Mouse (Mus musculus) spleen, postnatal 10 days (tissue): ENCODE data around the gene Fam118b.
A peak's percentile ranks its signal among the peaks of the same experiment; 100 is the strongest.

ENCODE experiments used
- DNase-seq, 2 experiments: peaks; one replicate each; pipeline ENCODE4 v3.0.0; 2021 to 2022; ENCODE audit warnings: low spot score in 2 of 2

The Fam118b gene

DNA sequence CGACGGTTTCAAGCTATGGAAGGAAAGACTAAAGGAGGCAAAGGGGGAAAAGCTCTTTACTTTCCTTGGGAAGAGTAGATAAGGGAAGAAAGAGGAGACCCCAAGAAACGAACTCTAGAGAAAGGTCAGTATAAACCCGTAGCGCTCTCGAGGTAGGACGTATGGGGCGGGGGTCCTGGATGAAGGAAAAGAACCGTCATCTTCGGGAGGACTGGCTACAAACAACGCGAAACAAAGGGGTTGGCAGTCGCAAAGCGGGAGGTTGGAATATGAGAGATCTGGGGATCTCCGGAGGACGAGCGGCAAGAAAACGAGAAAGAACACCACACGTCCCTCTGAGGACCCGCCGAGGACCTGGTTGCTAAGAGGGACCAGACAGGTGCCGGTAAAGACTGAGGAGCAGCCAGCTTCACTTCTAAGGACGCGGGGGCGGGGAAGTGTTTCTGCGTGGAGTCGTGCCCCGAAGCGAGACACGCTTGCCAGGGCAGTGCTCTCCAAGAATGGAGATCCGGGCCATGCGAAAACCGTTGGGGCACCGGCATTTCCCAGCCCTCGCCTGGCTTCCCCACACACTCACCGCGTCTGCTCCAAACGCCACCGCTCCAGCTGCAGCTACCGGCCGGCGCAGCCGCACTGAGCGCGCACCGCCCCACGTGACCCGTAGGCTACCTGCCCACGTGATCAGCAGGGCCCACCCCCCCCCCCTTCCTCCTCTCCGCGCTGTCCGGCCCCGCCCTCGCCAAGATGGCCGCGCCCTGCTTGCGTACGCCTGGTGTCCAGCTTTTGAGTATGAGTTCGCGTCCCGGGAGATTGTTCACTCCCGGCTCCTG lies at the start of gene Fam118b, which contains the start of gene Rpusd4:
Fam118b (minus strand) TSS at position 660 of the 830 bp plus-strand sequence.
Rpusd4 (plus strand) TSS at position 720 of the 830 bp plus-strand sequence.
- peak; percentile 84 to 95 for DNase-seq

DNA sequence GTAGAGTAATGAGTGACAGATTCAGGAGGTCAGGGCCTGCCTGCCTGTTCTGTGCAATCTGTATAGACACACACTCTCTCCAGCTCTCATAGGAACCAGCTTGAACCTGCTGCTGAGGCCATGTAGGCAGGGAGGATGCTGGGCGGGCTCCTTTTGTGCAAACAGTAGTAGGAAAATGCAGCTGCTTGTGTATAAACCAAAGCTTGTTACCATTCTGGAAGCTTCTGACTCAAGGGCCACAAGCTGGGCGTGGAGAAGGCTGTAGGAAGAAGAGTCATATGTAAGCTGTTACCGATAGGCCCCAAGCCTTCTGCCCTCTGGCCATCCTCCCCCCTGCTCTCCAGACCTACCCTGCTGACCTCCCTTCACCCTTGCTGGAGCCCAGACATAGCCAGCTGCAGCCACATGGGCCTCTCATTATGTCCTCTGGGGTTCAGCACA lies 49.2 kb upstream of the Fam118b start:
- no peak for DNase-seq

DNA sequence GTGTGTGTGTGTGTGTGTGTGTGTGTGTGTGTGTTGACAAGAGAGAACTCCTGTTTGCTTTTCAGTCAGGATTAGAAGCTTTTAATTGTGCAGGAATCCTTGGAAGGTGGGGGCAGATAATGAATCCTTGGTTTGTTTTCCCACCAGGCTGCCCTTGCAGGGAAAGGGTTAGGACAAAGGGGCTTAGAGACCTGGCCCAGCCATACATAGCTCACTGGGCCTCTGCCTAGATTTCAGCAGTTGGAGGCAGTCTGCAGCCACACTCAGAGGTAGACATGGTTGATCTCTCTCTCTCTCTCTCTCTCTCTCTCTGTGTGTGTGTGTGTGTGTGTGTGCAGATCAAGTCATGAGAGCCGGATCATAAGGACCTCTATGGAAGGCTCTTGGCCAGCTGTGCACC lies 46.6 kb upstream of the Fam118b start:
- DNase-seq, result no peak

DNA sequence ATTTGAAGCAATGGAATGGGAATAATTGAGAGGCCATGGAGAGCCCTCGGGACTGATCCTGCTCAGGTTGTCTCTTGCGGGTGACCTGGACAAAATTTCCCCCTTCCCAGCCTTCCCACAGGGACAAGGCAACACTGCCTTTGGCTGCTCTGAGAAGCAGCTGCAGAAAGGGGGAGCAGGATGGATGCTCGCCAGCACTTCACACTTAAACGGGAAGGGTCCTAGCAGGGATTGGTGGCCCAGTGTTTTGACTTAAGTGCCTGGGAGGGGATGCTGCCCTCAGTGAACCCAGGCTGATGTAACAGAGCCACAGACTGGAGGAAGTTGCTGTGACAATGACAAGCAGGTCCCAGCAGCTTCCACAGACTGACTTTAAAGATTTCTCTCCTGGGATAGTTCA lies 46.0 kb upstream of the Fam118b start:
- DNase-seq, result no peak

DNA sequence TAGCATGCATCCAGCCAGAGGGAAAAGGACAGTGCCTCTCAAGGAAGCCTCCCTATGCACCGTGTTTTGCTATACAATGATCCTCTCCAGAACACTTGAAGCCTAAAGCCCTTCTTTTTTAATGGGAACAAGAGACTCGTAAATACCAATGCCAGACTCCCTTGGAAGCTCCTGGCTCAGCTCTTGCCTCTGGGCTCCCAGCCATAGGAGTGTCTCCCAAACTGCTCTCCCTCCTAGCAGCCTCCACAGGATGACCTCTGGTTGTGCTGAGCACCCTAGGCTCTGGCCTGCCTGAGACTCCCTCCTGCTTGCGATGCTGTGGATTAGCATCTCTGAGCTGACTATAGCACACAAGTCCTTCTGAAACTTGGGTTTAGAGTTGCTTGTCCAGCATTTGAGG lies 44.9 kb upstream of the Fam118b start:
- no peak for DNase-seq

GRCm38 (mm10) chr9:35310377-35310776 lies 42.8 kb upstream of the Fam118b start:
- no peak for DNase-seq

DNA sequence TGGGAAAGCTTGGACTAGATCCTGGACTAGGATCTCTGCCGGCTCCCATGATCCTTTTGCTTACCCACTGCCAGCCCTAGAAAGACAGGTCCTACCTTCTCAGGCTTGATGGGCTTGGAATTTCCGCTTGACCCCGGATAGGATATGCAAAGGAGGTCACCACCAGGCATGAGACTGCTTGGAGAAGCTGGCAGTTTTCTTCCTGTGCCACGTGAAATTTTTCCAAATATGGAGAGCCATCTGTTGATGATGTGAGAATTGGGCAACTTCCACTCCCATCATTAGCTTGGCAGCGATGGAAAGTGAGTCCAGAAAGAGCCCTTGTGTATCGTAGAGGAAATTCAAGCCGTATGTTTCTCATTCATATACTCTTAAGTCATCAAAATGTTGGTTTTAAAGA lies 39.9 kb upstream of the Fam118b start:
- DNase-seq, result no peak

DNA sequence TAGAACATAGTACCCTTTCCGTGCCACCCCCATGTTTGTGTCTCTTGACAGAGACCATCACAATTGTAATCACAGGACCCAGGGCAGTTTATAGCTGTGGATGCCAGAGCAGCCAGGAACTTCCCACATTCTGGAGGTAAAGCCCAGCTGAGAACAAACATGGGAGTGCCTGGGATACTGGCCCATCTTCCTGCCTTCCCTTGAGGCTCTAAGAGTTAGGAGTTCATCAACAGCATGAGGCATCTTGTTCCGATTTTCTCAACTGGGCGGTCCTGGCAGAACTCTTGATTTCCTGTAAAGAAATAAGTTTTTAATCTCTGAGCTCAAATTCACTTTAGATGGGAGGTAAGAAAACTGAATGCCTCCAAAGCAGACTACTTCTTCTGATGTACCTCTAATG lies 34.6 kb upstream of the Fam118b start:
- no peak for DNase-seq

GRCm38 (mm10) chr9:35297791-35298190 lies 30.2 kb upstream of the Fam118b start:
- DNase-seq, result no peak

GRCm38 (mm10) chr9:35293465-35293864 lies 25.9 kb upstream of the Fam118b start:
- DNase-seq, result no peak

DNA sequence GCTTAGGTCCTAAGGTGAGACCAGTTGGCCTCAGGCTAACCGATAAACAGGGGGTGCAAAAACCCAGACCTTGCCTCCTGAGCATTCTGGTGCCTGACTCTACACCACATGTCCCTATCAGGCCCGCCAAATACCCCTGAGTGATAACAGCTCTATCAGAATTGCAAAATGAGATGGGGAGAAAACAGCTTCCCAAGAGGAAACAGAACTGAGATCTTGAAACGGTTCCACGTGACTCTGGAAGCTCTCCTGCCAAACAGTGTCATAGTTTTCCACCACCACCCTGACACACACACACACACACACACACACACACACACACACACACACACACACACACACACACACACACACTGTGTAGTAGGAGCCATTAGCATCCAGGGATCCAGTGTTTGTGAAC lies 23.3 kb upstream of the Fam118b start:
- no peak for DNase-seq

- DNase-seq, result no peak
Observed at GRCm38 (mm10) chr9:35290417-35290816, 22.8 kb upstream of the Fam118b start.

DNA sequence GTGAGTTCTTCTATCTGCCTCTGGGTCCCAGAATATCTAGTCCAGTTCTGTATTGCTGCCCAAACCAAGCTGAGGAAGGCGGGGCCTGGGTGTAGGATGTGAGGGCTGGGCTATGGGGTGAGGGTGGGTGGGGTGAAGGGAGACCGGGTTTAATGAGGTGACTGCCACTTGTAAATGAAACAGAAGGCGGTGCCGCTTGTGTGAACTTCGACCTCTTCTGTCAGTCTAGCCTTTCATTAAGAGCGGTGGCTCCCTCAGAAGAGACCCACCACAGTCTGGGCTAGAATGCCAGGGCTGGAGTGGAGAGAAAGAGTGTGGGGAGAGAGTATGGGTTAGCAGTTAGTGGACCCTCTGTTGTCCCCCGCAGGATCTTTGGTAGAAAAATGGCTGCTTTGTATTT lies 22.4 kb upstream of the Fam118b start:
- DNase-seq, result no peak

GRCm38 (mm10) chr9:35286351-35286750 lies 18.7 kb upstream of the Fam118b start:
- no peak for DNase-seq

DNA sequence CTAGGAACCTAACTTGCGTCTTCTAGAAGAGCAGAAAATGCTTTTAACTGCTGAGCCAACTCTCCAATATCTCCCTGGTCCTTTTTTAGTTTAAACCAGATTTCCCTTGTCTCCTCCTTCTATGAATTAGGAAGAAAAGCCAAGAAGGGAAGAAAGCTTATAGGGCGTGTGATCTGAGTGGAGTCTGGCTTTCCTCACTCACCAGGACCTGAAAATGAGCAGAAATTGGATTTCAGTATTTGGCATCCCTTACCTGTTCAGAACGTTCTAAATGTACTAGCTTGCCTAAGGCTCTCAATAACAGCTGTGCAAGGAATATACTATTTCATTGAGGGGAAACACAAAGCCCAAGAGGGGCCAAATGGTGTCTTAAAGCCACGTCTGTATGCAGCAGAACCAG lies 16.7 kb upstream of the Fam118b start:
- no peak for DNase-seq

DNA sequence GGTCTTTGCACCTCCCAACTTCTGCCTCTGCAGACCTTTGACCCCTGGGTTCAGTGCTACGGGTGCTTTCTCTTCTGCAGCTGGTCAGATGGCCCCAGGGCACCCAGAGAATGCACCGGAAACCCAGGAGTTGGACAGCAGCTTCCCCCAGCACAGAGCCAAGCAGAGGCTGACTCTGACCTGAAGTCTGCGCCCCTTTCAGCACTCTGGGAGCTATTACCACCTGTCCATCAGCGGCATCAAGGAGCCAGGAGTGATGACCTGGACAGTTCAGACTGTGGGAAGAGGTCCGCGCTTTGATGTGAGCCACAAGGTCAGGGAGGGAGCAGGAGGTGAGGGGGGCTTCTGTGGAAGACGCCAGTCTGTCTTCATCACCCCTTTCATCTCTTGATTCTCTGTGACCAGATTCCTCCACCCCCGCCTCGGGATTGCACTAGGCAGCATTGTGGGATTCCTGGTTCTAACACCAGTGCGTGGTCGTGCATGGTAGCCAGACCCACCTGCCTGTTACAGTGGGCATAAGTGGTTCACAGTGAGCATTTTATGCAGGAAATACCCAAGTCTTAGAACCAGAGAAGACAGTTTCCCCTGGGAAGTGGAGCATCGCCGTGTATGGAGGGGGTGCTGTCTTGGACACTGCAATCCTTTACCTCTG lies 15.9 kb upstream of the Fam118b start:
- no peak for DNase-seq

DNA sequence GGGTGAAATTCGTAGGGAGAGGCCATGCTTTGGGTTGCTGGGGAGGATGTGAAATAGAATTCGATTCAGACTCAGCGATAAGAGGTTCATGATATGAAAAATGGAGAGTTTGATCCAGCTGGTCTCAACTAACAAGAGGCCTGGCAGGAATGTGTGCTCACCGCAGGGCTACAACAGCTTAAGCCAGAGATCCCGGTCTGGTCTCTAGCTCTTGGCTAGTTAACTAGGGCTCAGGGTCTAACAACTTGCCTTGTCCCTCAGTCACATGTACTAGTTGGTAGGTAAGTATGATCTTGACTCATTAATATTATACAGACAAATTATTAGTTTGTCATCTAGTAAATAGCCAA lies 15.2 kb upstream of the Fam118b start:
- DNase-seq, result no peak

DNA sequence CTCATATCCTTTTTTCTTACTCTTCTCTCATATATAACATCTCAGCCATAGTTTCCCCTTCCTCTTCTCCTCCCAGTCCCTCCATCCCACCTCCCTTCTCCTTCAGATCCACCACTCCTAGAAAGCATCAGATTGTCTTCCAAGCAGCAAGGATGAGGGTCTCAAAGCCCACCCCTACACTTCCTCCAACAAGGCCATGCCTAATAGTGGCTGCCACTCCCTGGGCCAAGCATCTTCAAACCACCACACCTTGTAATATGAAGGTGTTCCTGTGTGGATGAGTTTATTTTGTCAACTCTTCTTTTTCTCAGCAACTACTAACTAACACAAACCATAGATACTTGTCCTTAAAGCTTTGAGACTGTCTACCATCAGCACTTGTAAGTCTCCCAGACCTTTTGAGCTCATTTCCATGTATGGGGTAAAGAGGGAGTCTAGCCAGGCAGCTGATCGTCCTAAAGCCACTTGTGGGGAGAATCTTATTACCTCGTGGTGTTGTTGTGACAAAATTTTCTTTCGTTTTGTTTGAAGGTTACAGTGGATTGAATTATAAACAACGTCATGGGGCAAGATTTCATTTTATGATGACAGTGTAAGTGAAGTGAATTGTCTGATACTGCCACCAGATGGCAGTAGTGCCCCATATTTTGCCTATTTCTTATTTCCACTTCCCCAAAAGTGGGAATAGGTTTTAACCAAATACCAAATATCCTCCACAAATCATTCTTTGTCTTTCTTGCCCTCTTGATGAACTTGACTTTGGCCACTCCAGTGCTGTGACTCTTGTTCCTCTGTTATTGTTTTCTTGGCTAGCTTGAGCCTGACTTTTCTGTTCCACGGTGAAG lies 14.6 kb upstream of the Fam118b start:
- peak; percentile 15 to 58 for DNase-seq

GRCm38 (mm10) chr9:35278451-35278850 lies 10.8 kb upstream of the Fam118b start:
- DNase-seq, result no peak

DNA sequence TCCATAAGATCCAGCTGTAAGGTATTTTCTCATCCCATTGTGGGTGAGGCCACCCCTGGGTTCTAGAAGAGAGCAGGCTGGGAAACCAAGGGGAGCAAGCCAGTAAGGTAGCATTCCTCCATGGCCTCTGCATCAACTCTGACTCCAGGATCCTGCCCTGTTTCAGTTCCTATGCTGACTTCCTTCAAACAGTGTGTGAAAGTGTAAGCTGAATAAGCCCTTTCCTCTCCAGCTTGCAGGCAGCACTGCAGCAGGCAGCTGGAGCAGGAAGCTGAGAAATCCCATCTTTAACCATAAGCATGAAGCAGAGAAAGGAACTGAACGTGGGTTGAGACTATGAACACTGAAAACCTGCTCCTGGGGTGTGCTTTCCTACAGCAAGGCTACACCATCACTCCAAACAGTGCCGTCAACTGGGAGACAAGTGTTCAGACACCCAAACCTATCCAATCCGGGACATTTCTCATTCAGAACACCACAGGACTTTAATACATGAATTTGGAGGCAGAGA lies 10.3 kb upstream of the Fam118b start:
- no peak for DNase-seq

- DNase-seq, result peak in 1 of 2 experiments; percentile 22
Observed at GRCm38 (mm10) chr9:35267976-35268715, 541 bp upstream of the Fam118b start.
